Mouse (Mus musculus) testis, postnatal 10 days (tissue): Measurements from ENCODE around the gene Tecpr1.

Source experiments
- DNase-seq: peaks from one replicate; pipeline ENCODE4 v3.0.0; 2021; ENCODE audit warnings: low spot score

Gene Tecpr1

GRCm38 (mm10) chr5:144251876-144252577 lies 28.6 kb upstream of the Tecpr1 start:
- no peak for DNase-seq

DNA sequence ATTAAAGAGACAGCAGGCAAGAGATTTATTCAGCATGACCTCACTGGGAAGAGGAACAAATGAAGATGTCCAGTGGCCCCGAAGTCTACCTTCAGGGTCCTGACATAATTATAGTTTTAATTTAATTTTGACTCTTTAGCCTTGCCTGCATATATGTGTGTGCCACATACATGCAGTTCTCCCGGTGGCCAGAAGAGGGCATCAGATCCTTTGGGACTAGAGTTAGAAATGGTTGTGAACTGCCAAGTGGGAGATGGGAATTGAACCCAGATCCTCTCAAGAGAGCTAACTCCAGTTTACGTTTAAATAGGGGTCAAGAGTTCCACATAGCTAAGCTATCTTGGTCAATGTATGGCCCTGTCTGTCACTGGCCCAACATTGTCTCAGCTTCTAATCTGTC lies 26.5 kb upstream of the Tecpr1 start:
- DNase-seq = no peak

DNA sequence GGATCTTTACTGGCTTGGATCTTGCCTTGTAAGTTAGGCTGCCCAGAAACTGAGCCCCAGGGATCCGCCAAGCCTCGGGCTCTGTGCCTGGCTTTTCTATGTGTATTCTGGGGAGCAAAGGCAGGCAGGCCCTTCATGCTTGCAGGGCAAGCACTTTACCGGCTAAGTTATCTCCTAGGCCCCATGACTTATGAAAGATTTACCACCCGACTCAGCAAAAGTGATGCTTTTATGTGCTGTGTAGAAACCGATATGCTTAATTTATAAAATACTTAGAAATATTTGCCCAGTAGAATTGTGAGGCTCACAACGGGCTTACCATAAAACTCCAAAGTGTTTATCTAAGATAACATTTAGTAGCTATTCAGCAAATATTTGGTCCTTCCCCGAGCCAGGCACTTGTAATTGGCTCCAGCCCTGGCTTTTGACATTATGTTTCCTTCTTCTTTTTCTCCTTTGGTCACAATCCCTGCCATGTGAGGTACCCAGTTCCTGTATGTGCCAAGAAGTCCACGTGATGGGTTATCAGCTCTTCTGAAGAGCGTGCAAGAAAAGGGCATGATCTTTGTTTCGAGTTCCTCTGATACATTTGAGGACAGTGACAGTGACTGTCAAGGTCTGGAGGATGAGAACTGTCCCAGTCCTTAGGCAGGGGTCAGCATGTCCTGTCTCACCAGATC lies 24.6 kb upstream of the Tecpr1 start:
- DNase-seq = no peak

- DNase-seq = no peak
Observed at GRCm38 (mm10) chr5:144247307-144247706, 23.9 kb upstream of the Tecpr1 start.

DNA sequence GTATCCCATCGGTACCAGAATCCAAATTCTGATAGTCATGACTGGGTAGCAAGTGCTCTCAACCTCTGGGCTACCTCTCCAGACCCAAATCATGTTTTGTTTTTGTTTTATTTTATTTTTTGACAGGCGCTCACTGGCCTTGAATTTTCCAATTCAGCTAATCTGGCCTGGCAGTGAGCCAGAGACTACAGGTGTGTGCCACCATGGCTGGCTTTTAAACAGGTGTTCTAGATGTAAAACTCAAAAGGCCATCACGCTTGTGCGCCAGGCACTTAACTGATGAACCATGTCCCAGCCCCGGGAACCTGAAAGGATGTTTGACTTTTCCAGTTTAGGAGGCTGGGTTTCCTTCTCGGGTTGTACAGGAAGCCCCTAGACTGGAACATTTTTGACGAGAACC lies 23.3 kb upstream of the Tecpr1 start:
- peak; percentile 65 for DNase-seq

DNA sequence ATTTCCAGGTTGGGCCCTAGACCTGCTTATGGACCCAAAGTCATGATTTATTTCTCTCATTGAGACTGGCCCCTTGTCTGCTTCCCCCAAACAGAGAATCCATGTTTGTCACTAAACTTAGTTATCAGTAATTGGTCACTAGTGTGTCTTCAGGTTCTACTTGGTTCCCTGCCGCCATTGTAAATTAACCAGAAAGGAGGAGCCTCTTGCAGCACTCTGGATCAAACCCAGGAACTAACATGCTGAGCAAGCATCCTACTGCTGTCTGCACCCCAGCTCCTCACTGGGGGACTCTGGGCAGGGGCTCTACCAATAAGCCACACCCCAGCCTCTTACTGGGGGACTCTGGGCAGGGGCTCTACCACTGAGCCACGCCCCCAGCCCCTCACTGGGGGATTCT lies 22.2 kb upstream of the Tecpr1 start:
- no peak for DNase-seq

DNA sequence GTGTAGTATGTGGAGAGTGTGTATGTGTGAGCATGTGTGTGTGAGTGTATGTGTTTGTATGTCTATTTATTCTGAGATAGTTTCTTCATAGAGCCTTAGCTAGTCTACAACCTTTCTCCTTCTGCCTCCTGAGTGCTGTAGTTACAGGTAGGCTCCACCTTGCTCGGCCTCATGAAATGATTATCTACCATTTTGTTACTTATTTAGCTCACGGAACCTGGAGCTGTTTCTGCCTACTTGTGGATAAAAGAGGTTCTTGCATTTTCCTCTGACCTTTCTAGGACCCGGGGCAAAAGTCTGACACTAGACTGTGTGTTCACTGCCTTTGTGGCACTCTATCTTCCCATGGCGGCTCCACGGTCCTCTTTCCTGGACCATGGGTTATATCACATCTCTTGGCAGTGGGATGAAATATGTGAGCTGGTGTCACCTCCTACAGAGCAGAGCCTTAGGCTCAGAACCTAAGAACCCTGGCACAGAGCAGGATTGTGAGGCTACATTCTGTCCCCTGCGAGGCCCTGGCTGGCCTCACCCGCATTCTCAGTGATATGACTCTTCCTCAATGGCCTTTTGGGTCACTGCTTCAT lies 20.6 kb upstream of the Tecpr1 start, which contains the start of gene Bri3:
TSS of gene Bri3 (plus strand) at position 537 of the 587 bp plus-strand sequence.
- DNase-seq = no peak

DNA sequence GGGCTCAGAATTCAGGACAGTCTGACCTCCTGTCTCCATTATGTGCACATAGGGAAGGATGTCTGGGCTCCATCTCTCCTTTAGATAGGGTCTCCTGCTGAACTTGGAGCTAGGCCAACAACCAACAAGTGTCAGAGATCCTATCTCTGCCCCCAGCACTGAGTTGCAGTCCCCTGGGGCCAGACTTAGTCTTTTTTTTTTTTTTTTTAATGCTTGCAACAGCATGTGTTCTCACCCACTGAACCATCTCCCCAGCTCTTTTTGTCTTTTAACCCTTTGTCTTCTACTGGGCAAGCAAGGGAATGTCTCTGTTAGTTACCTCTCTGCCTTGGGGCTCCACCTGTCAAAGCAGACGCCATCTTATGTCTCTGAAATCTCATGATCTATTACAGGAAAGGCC lies 15.6 kb upstream of the Tecpr1 start:
- no peak for DNase-seq

DNA sequence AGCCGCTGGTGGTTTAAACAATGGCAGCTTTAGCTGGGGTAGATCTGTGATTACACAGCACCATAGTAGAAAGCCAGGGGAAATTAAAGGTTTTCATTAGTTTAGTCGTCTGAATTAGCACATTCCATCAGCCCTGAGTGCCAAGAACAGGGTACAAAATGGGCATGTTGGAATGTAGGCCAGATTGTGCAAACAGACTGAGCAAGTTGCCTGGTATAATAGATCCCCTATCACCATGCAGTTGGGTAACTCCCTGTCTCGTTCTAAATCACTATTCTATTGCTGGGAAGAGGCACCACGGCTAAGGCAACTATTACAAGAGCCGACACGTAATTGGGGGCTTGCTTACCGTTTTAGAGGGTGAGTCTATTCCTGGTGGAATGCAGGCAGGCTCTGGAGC lies 11.3 kb upstream of the Tecpr1 start:
- DNase-seq = no peak

DNA sequence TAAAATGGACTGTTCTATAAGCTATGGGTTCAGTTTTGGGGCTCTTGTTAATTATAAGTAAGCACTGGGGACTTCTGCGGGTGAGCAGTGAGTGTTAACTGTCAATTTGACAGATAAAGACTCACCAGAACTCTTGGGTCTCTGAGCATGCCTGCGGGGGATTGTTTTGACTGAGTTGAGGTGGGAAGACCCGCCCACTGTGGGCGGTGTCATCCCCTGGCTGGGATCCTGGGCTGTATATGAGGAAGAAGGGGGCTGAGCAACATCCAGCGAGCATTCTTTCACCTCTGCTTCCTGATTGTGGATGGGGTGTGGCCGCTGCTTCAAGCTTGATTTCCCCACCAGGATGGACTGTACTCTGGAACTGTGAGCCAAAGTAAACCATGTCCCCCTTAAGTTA lies 10.8 kb upstream of the Tecpr1 start:
- DNase-seq = no peak

GRCm38 (mm10) chr5:144232531-144232930 lies 9.1 kb upstream of the Tecpr1 start:
- no peak for DNase-seq

- no peak for DNase-seq
Observed at GRCm38 (mm10) chr5:144231410-144231809, 8.0 kb upstream of the Tecpr1 start.

DNA sequence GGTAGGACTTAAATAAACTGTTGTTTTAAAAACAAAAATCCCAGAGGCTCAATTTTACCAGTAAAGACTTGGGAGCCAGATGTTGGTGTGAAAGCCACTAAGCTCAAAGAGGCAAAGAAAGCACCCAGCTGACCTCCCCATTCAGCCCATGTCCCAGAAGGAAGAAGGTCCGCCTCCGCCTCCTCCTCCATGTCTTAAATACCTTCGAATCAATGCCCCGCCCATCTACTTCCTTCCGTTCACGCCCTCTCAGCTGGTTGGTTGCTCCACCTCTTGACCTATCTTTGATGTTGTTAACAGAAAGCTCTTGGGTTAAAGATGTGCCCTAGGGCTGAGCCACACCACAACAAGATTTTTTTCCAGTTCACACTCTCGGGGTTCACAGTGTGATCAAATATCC lies 6.8 kb upstream of the Tecpr1 start:
- no peak for DNase-seq

GRCm38 (mm10) chr5:144226220-144226619 lies 2.8 kb upstream of the Tecpr1 start:
- no peak for DNase-seq

DNA sequence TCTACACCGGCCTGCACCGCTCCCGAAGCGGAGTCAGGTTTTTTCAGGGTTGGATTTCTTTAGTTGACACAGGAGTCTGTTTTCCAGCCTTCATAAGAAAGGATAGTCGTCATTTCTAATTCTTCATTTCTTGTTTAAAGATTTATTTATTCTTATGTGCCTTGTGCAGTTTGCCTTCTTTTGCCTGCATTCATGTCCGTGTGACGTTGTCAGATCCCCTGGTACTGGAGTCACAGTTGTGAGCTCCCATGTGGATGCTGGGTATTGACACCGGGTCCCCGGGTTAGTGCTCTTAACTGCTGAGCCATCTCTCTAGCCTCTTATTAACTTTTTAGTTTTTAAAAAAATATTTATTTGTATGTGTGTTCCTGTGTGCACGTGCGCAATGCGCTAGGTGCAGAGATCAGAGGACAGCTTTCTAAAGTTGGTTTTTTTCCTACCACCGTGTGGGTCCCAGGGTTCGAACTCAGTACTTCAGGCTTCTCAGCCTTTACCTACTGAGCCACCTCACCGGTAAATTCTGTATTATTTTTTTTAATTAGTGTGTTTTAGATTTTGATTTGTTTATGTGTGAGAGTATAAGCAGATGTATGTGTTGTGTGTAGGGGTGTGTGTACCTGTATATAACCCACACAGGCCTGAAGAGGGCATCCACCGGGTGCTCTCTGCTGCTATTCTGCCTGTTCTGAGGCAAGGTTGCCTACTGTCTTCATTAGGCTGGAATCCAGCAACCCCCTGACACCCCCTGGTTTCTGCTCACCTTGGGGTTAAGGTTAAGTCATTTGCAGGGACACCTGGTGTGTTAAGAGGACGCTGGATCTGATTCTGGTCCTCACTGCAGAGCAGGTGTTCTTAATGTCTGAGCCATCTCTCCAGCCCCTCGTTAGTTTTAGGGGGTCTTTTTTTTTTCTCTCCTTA lies 743 bp upstream of the Tecpr1 start:
- DNase-seq = no peak

DNA sequence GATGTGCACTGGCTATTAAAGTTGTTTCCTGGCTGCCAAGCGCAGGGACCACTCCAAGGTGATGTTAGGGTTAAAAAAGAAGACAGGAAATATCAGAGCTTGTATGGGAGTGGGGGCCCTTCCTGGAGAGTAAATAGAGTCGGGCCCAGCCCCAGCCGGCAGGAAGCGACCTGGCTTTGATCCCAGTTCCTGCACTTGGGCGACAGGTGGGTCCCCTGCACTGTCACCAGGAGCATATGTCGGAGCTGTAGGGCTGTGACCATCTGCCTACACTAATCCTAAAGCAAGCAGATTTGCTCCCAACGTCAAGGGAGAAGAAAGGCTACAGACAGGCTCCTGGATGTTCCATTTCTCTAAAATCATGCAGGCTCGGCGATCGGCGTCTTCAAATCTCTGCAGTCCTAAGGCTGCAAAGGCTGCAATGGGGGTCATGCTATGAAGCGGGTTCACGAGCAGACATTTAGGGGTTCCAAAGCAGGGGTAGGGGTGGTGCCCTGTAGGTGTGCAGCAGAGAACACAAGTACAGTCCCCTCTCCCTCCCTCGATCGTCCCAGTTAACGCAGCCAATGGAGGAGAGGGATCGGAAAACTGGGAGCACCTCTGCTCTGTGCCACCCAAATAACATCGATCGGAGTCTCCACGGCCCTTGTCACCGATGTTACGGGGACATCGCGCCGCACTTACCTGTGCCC lies 458 bp downstream of the Tecpr1 start:
- DNase-seq = no peak

DNA sequence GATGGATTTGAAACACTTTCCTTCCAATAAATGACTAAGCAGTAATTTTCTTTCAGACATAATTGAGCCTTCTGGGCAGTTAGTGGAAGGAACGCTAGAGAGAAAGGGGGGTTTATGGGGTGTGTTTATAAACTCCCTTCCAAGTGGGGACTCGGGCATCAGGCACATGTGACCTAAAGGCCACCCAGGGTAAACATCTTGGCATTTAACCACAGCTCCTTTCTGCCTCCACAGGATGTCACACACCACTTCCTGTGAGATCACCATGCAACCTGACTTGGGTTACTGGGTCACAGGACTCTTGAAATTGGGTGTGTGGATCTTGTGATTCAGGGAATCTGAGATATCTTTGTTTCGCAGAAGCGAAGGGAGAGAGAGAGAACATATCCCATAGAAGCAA lies 2.1 kb downstream of the Tecpr1 start:
- no peak for DNase-seq

DNA sequence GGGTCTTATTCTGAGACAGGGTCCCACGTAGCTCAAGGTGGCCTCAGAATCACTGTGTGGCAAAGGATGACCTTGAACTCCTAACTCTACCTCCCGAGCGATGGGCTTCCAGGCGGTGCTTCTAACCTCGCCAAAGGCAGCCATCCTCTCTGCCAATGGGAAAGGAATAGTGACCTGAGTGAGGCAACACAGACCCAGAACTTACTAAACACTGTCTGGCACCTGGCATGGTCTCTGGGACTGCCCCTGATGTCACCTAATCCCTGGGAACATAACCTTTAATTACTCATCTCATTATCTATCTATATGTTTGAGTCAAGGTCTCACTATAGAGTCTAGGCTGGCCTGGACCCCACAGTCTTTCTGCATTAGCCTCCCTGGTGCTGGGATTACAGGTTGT lies 3.5 kb downstream of the Tecpr1 start:
- no peak for DNase-seq

GRCm38 (mm10) chr5:144219306-144219705 lies 4.1 kb downstream of the Tecpr1 start:
- no peak for DNase-seq

- no peak for DNase-seq
Observed at GRCm38 (mm10) chr5:144218061-144218460, 5.4 kb downstream of the Tecpr1 start.

DNA sequence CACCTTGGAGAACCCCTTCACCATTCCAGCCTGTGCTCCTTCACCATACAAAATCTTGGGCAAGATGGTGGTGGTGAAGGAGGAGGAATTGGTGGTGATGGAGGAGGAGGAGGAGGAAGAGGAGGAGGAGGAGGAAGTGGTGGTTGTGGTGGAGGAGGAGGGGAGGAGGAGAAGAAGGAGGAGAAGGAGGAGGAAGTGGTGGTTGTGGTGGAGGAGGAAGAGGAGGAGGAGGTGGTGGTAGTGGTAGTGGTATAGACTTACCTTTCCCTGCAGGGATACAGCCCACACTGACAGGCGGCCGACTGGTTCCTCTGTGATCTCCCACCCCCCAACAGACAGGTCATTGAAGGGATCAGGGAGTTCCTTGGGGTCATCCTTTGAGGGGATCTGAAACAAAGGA lies 7.4 kb downstream of the Tecpr1 start:
- no peak for DNase-seq

- DNase-seq = peak; percentile 83
Observed at GRCm38 (mm10) chr5:144214453-144214852, 9.0 kb downstream of the Tecpr1 start.
